Mouse (Mus musculus) erythroid progenitor cell, adult 5-6 weeks (primary cell): ENCODE data around the gene Tiprl. TPM values are rescaled to one million over a fixed set of nuclear protein-coding genes. Genes with fewer than 3 reads are reported as not detected.

ENCODE experiments used
- ATAC-seq: replicated peaks from 2 replicates; pipeline ENCODE4 v1.8.0; 2016; ENCODE audit warnings: moderate number of reproducible peaks, mild to moderate bottlenecking, moderate TSS enrichment, inconsistent platforms; ENCODE audit not compliant: poor library complexity, low FRiP score, severe bottlenecking
- total RNA-seq, 2 experiments: library from RNA; stranded (forward) in 1 of 2; stranded (reverse) in 1 of 2; fragments of 150-400 nt in 1 of 2; fragments of 186-747, 209-891 nt in 1 of 2; gene quantifications; 2 replicates each; pipeline versions ENCODE4 v1.2.3 to v1.2.4; 2015 to 2017; ENCODE audit warnings: low replicate concordance in 2 of 2

Gene Tiprl
- total RNA-seq, 2 experiments from 2014 or later, result 31.9 to 53.9 TPM

- no peak for ATAC-seq
These were observed 52.6 kb downstream of the Tiprl start for GRCm38 (mm10) chr1:165184178-165184577.

- ATAC-seq, result no peak
These were observed 53.4 kb downstream of the Tiprl start for GRCm38 (mm10) chr1:165183400-165183799.

GRCm38 (mm10) chr1:165179321-165179720 lies 57.5 kb downstream of the Tiprl start:
- no peak for ATAC-seq

DNA sequence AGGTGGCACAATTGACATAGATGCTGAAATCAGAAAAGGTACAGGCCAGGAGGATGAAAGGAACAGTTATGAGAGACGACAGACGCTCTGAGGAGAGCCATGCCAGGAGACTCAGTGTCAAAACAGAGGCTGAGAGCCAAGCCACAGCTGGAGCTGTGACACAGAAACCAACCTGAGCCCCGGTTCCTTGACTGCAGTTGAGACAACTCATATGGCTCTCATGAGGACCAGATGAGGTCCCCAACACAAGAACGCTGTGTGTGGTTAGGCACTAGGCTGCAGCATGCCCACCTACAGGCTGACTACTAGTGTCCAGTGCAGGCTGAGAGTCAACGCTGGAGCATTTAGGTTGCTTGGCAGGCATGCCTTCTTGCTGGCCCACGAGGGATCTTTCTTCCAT lies 58.7 kb downstream of the Tiprl start:
- no peak for ATAC-seq

DNA sequence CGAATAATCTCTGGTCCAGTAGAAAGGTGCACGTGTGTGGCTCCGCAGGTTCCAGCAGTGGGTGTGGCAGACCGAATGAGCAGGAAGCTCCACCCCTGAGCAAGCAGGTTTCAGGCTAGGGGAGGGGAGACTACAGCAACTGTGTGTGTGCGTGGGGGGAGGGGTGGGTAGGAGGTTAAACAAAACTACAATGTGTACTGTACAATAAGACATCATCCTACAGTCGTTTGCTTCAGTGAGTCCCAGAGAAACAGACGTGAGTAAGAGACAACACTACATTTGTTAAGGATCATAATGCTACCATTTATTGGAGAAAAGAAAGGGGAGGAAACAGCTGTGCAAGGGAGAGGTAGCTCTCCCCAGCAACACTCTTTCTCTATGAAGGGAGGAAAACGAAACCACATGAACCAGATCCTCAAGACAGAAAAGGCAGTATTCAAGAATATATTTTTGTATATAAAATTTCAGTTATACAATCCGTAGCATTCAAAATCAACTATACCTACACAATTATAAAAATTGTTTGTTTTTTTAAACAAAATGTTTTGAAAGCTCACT lies 62.7 kb downstream of the Tiprl start:
- no peak for ATAC-seq

DNA sequence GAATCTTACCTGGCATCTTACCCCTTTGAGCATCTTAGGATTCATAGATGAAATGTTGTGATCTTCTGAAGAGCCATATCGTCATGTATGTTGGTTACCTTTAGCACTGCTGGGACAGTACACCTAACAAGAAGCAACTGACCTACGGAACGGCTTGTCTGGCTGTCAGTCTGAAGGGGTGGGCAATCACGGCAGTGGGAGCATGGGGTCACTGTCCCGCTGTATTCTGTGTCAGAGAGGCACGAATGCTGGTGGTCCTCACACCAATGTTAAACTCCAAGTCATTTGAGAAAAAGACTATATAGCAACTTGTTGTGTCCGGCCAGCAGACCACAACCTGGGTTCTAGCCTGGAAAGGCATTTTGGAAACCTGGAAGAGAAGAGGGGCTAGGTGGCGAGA lies 65.5 kb downstream of the Tiprl start:
- ATAC-seq, result no peak

DNA sequence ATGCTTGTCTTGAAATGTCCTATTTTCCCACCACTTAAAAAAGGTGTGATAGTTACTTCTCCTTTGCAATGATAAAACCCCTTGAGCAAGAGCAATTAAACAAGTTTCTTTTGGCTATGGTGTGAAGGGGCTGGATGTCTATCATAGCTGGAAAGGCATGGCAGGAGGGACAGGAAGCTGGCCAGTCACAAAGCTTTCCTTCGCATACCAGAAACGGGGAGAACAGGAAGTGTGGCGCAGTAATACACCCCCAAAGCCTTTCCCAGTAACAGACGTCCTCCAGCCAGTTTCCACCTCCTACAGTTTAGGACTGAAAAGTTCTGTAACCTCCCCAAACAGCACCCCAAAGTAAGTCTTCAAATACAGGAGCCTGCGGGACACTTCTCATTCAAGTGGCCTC lies 66.6 kb downstream of the Tiprl start:
- no peak for ATAC-seq

- ATAC-seq, result no peak
These were observed 67.3 kb downstream of the Tiprl start for GRCm38 (mm10) chr1:165169462-165169861.

DNA sequence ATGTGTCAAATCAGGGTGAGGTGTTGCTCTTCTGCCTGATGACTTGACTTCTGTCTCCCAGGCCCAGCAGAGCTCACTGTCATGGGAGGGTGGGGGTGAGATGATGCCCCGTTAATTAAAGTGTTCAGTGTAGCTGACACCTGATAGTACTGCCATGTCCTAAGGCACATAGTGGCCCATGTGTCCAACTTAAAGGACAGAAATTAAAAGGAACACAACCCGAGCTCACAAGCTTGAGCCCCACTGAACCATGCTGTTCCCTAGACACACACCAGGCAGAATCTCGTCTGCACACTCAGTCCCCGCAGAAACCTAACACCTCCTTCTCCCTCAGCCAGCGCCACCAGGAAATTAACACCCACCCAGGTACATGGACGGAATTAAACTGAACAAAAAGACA lies 71.9 kb downstream of the Tiprl start:
- ATAC-seq, result no peak

Other genes starting within 250 kb of the Tiprl start
- gene Tbx19, start 76.2 kb downstream of the Tiprl start, total RNA-seq (2015; ENCODE audit: low replicate concordance), result not detected in 2 replicates
- not detected in 2 replicates for gene Tbx19, start 76.2 kb downstream of the Tiprl start, total RNA-seq (2017; ENCODE audit: low replicate concordance)
- 5.4 and 7.9 TPM in 2 replicates for gene Sft2d2, start 42.6 kb downstream of the Tiprl start, total RNA-seq (2015; ENCODE audit: low replicate concordance)
- 6.2 and 8.2 TPM in 2 replicates for gene Sft2d2, start 42.6 kb downstream of the Tiprl start, total RNA-seq (2017; ENCODE audit: low replicate concordance)
- gene Gpr161, start 58.8 kb upstream of the Tiprl start, total RNA-seq (2015; ENCODE audit: low replicate concordance), result not detected in 2 replicates
- 0.26 TPM in 1 of 2 replicates, not detected in the other for gene Gpr161, start 58.8 kb upstream of the Tiprl start, total RNA-seq (2017; ENCODE audit: low replicate concordance)
- gene Dcaf6, start 223.5 kb upstream of the Tiprl start, total RNA-seq (2015; ENCODE audit: low replicate concordance), result 121 and 144 TPM in 2 replicates
- 172 and 178 TPM in 2 replicates for gene Dcaf6, start 223.5 kb upstream of the Tiprl start, total RNA-seq (2017; ENCODE audit: low replicate concordance)
- gene Mpc2, start 223.6 kb upstream of the Tiprl start, total RNA-seq (2015; ENCODE audit: low replicate concordance), result 91.2 and 119 TPM in 2 replicates
- 141 and 142 TPM in 2 replicates for gene Mpc2, start 223.6 kb upstream of the Tiprl start, total RNA-seq (2017; ENCODE audit: low replicate concordance)
- gene Adcy10, start 248.2 kb upstream of the Tiprl start, total RNA-seq (2015; ENCODE audit: low replicate concordance), result not detected in 2 replicates
- gene Adcy10, start 248.2 kb upstream of the Tiprl start, total RNA-seq (2017; ENCODE audit: low replicate concordance), result 0.15 TPM in 1 of 2 replicates, not detected in the other